Mouse (Mus musculus): ENCODE results near the gene Ergic2. TPM values are rescaled to one million over a fixed set of nuclear protein-coding genes. Genes with fewer than 3 reads are reported as not detected.

Gene Ergic2
- total RNA-seq, 2 experiments from 2014 or later: 83.4 to 95.5 TPM

Other genes with a start within 250 kb of the Ergic2 start
- 10 to 100 TPM; 39.6 to 42.5 TPM for gene Far2, start 165.1 kb downstream of the Ergic2 start, total RNA-seq (2021)
- gene Tmtc1, start 232.0 kb upstream of the Ergic2 start, total RNA-seq (2021): 10 to 100 TPM; 36.7 to 37.5 TPM